Mouse (Mus musculus) lung, postnatal 0 days (tissue): ENCODE measurements around the gene Clip1.

ENCODE experiments used
- CTCF ChIP-seq: IDR thresholded peaks from 2 replicates; pipeline ENCODE4 v1.5.1; 2016; ENCODE audit warnings: antibody characterized with exemption, mild to moderate bottlenecking
- EP300 ChIP-seq: IDR thresholded peaks from 2 replicates; pipeline ENCODE4 v1.6.1; 2016; ENCODE audit warnings: antibody characterized with exemption, mild to moderate bottlenecking, control low read depth

- TF ChIP-seq CTCF (0 out of 2 replicates have a peak, but pooled peaks have one; percentile 4), EP300 (no peak)
Observed at GRCm38 (mm10) chr5:123622421-123622820, 62.0 kb downstream of the Clip1 start.
